Mouse (Mus musculus) midbrain, postnatal 0 days (tissue): ENCODE results near the gene Tmem259. TPM values are rescaled to one million over a fixed set of nuclear protein-coding genes. Genes with fewer than 3 reads are reported as not detected.

Source experiments
- ATAC-seq: fragments of 200-750 bp; cut with Nextera tagmentation; 2 replicates; pipeline ENCODE4 v1.8.0; 2017; ENCODE audit warnings: moderate number of reproducible peaks, mild to moderate bottlenecking, moderate TSS enrichment, moderate library complexity; ENCODE audit not compliant: low FRiP score
- DNase-seq: peaks from one replicate; pipeline ENCODE4 v3.0.0-alpha.2; 2015; ENCODE audit warnings: low spot score
- H3K27ac ChIP-seq: fragments of 300-500 bp; sonication (generic); 2 replicates; pipeline ENCODE4 v1.5.1; 2014; ENCODE audit warnings: low read depth, mild to moderate bottlenecking, low read length, mixed read lengths
- H3K27me3 ChIP-seq: fragments of 300-500 bp; sonication (generic); 2 replicates; pipeline ENCODE4 v1.6.1; 2014; ENCODE audit warnings: low read length, control low read depth, mixed read lengths; ENCODE audit not compliant: insufficient read depth
- H3K36me3 ChIP-seq: fragments of 300-500 bp; sonication (generic); 2 replicates; pipeline ENCODE4 v1.6.1; 2014; ENCODE audit warnings: low read length, control low read depth, mixed read lengths; ENCODE audit not compliant: insufficient read depth
- H3K4me1 ChIP-seq: fragments of 300-500 bp; sonication (generic); 2 replicates; pipeline ENCODE4 v1.6.1; 2014; ENCODE audit warnings: mild to moderate bottlenecking, control low read depth, antibody characterized with exemption, low read length, mixed read lengths; ENCODE audit not compliant: insufficient read depth
- H3K4me2 ChIP-seq: fragments of 300-500 bp; sonication (generic); 2 replicates; pipeline ENCODE4 v1.6.1; 2014; ENCODE audit warnings: low read depth, mild to moderate bottlenecking, low read length, mixed read lengths; ENCODE audit not compliant: poor library complexity, severe bottlenecking
- H3K4me3 ChIP-seq: fragments of 300-500 bp; sonication (generic); 2 replicates; pipeline ENCODE4 v1.5.1; 2014; ENCODE audit warnings: low read depth, mild to moderate bottlenecking, low read length, moderate library complexity
- H3K9ac ChIP-seq: fragments of 300-500 bp; sonication (generic); replicated peaks from 2 replicates; pipeline ENCODE4 v1.6.1; 2014; ENCODE audit warnings: mild to moderate bottlenecking, low read length, moderate library complexity, mixed read lengths; ENCODE audit not compliant: poor library complexity, severe bottlenecking
- H3K9me3 ChIP-seq: fragments of 300-500 bp; sonication (generic); 2 replicates; pipeline ENCODE4 v1.6.1; 2016; ENCODE audit warnings: low read length, control low read depth
- CTCF ChIP-seq: IDR thresholded peaks from 2 replicates; pipeline ENCODE4 v1.5.1; 2016; ENCODE audit warnings: antibody characterized with exemption, mild to moderate bottlenecking
- WGBS: fragments of 180-500 bp; shearing (Covaris S2); extraction: QIAGEN DNeasy Blood & Tissue Kit; methylation state at CpG from one replicate; pipeline ENCODE4 v1.1.7; 2014; 5-methylcytosine and 5-hydroxymethylcytosine counted together
- polyA plus RNA-seq: library from polyadenylated mRNA; unstranded; fragments of >200 nt; fragmentation: Nextera tagmentation; extraction: Ambion mirVana; gene quantifications from 2 replicates; pipeline ENCODE4 v1.2.1, GENCODE M21; 2015
- total RNA-seq: library from RNA; depleted of rRNA; stranded (reverse); fragments of >200 nt; gene quantifications from 2 replicates; pipeline ENCODE4 v1.2.3, GENCODE M21; 2014

Gene Tmem259
- total and polyA plus RNA-seq, 2 experiments from 2014 or later, result 29.3 to 172 TPM

DNA sequence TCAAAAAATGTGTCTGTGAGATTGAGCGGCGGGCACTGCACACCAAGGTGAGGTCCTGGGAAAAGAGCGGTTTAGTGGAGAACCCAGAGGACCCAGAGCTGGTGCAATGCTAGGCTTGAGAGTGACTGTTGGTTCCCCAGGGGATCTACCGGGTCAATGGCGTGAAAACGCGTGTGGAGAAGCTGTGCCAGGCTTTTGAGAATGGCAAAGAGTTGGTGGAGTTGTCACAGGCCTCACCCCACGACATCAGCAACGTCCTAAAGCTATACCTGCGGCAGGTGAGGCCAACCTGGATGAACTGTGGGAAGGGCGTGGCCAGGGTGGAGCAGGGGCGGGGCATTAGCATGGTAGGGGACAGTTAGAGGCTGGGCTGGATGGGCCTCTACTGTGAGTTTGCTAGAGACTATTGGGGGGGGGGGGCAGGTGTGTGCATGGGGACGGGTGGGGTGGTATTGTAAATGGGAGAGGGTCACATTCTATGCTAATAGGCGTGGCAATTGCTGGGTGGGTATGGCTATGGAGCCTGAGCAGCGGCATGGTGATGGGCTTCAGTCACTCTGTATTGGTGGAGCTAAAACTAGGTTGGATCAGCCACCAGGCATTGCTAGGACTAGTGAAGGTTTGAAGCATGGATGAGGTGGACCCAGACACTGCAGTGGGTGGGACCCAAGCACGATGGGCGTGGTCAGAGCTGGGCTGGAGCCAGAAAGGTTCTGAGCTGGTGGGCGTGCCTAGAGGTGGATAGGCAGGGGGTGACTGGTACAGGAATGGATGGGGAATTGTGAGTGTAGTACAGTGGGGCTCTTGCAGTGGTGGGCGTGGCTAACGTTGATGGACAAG is 43.8 kb upstream of the Tmem259 start:
- Histone ChIP-seq H3K4me1 (no peaks in the 10 kb centered on the region), H3K9me3 (no peaks in the 10 kb centered on the region)

DNA sequence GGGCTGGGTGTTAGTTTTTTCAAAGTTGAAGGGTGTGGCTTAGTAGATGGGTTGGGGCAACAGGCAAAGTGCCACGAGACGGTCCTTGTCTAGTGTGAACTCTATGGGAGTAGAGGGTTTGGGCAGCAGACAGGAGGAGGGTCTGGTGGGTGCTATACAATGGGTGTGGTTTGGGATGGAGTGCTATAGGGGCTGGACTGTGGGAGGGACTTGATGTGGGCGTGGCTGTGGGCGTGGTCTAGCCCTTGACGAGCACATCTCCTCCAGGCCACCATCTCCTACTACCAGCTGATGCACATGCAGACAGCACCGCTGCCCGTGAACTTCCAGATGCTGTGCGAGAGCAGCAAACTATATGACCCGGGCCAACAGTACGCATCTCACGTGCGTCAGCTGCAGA is 41.8 kb upstream of the Tmem259 start:
- H3K9me3 ChIP-seq, result no peaks in the 10 kb centered on the region
- H3K4me2 ChIP-seq, result no peak overlapping the region
- DNase-seq (no peak), ATAC-seq (no peak; the same call in 1 of the 2 replicates)
- no peaks in the 10 kb centered on the region for H3K27me3 ChIP-seq
- no peak overlapping the region for H3K4me3 ChIP-seq
- 68% methylated on average over 12 of the region's 12 CpGs for WGBS
- H3K9ac ChIP-seq, result no peak overlapping the region
- TF ChIP-seq CTCF, result no peak
- H3K36me3 ChIP-seq, result no peaks in the 10 kb centered on the region
- H3K4me1 ChIP-seq, result no peaks in the 10 kb centered on the region
- H3K27ac ChIP-seq, result no peak overlapping the region

More for the DNA sequence above, 43.8 kb upstream of the Tmem259 start:
- TF ChIP-seq CTCF, result no peak
- DNase-seq (no peak), ATAC-seq (no peak)
- no peak overlapping the region for H3K27ac ChIP-seq
- H3K4me2 ChIP-seq, result no peak overlapping the region
- H3K9ac ChIP-seq, result no peak overlapping the region
- 77% methylated on average over 20 of the region's 20 CpGs for WGBS
- no peaks in the 10 kb centered on the region for H3K36me3 ChIP-seq
- no peaks in the 10 kb centered on the region for H3K27me3 ChIP-seq
- H3K4me3 ChIP-seq, result no peak overlapping the region

DNA sequence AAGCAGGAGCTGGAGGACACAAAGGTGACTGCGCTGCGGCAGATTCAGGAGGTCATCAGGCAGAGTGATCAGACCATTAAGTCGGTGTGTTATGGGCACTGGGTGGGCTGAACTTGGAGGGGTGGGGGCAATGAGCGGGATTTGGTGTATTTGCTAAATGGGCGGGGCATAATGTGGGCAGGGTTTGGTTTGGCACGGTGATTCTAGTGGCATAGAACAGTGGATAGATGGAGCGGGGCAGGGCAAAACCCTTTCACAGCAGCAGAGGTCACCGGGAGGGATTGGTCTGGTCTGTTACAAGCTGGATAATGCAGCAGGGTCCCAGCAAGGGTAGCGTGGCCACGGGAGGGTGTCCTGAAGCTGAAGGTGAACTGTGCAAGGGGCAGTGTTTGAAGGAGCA is 41.3 kb upstream of the Tmem259 start:
- no peak overlapping the region for H3K27ac ChIP-seq
- H3K36me3 ChIP-seq, result no peaks in the 10 kb centered on the region
- no peaks in the 10 kb centered on the region for H3K9me3 ChIP-seq
- DNase-seq (no peak), ATAC-seq (no peak)
- H3K9ac ChIP-seq, result no peak overlapping the region
- no peak overlapping the region for H3K4me2 ChIP-seq
- H3K27me3 ChIP-seq, result no peaks in the 10 kb centered on the region
- H3K4me1 ChIP-seq, result no peaks in the 10 kb centered on the region
- TF ChIP-seq CTCF, result no peak
- no peak overlapping the region for H3K4me3 ChIP-seq
- 82% methylated on average over 10 of the region's 10 CpGs for whole genome bisulfite sequencing

DNA sequence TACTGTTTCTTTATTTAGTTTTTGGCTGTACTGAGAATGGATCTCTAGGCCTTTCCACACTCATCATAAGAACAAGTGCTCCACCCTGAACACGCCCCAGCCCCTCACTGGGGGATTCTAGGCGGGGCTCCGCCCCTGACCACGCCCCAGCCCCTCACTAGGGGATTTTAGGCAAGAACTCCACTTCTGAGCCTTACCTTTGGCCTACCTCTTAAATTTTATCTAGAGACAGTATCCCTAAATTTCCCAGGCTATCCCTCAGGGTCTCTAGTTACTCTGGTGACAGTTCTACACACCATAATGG is 40.9 kb upstream of the Tmem259 start:
- no peak for ATAC-seq
- Histone ChIP-seq H3K9ac (no peak overlapping the region), H3K4me3 (no peak overlapping the region), H3K4me1 (no peaks in the 10 kb centered on the region), H3K27ac (no peak overlapping the region), H3K36me3 (no peaks in the 10 kb centered on the region), H3K27me3 (no peaks in the 10 kb centered on the region; the same call in 1 of the 2 replicates), H3K4me2 (no peak overlapping the region), H3K9me3 (no peaks in the 10 kb centered on the region)
- TF ChIP-seq CTCF, result no peak
- 60% methylated on average over 4 of the region's 4 CpGs for WGBS
- DNase-seq, result no peak

DNA sequence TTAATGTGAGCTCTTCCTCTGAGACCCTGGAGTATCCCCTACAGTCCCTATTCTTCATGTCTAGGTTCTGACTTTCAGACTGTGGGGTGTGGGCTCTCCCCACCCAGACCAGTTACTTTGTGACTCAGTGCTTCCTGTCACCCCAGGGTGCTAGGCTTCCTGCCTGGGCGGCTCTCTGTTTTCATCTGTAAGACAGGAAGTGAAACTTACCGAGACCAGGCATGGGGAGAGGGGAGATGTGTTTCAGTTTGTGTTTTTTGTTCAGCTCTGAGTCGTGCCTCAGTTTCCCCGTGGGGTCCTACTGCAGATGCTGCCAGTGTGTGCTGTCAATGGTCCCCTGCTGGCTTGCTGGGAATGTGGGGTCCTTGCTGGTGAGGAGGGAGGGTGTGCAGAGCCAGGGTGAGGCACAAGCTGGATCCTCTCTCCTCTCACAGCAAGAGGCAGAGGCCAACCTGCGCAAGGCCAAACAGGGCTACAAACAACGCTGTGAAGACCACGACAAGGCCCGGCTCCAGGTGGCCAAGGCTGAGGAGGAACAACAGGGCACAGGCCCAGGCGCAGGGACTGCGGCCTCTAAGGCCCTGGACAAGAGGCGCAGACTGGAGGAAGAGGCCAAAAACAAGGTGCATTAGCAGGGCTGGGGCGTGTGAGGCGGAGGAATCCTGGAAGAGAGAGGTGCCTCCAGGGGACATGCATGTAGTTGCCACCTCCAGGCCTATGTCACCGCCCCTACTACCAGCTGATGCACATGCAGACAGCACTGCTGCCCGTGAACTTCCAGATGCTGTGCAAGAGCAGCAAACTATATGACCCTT is 40.3 kb upstream of the Tmem259 start:
- no peak overlapping the region for H3K27ac ChIP-seq
- 81% methylated on average over 15 of the region's 15 CpGs for WGBS

DNA sequence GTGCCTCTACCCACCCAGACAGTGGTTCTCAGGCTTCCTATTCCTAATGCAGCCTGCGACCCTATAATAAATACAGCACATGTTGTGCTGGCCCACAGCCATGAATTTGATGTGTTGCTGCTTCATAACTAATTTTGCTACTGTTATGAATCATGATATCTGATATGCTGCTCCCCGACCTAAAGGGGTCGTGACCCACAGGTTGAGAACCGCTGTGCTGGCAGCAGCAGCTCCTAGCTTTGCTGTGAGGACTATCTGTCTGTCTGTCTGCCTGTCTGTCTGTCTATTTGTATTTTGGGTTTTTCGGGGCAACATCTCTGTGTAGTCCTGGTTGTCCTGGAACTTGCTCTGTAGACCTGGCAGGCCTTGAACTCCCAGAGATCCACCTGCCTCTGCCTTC is 39.6 kb upstream of the Tmem259 start:
- 88% methylated on average over 5 of the region's 5 CpGs for WGBS
- peaks cover 6% of the 10 kb centered on the region for H3K27me3 ChIP-seq

More for the DNA sequence above, 40.3 kb upstream of the Tmem259 start:
- no peak for TF ChIP-seq CTCF
- Histone ChIP-seq H3K36me3 (no peaks in the 10 kb centered on the region), H3K4me3 (no peak overlapping the region), H3K27me3 (peaks cover 6% of the 10 kb centered on the region), H3K4me1 (no peaks in the 10 kb centered on the region), H3K9ac (no peak overlapping the region), H3K9me3 (no peaks in the 10 kb centered on the region), H3K4me2 (no peak overlapping the region)
- DNase-seq (no peak), ATAC-seq (no peak)

More for the DNA sequence above, 39.6 kb upstream of the Tmem259 start:
- Histone ChIP-seq H3K4me2 (no peak overlapping the region), H3K9ac (no peak overlapping the region), H3K36me3 (no peaks in the 10 kb centered on the region), H3K27ac (no peak overlapping the region), H3K9me3 (no peaks in the 10 kb centered on the region), H3K4me3 (no peak overlapping the region), H3K4me1 (no peaks in the 10 kb centered on the region)
- no peak for TF ChIP-seq CTCF
- DNase-seq, result no peak
- no peak for ATAC-seq
